12 mouse cellular contexts compared by ENCODE assay signal in the genomic region with DNA sequence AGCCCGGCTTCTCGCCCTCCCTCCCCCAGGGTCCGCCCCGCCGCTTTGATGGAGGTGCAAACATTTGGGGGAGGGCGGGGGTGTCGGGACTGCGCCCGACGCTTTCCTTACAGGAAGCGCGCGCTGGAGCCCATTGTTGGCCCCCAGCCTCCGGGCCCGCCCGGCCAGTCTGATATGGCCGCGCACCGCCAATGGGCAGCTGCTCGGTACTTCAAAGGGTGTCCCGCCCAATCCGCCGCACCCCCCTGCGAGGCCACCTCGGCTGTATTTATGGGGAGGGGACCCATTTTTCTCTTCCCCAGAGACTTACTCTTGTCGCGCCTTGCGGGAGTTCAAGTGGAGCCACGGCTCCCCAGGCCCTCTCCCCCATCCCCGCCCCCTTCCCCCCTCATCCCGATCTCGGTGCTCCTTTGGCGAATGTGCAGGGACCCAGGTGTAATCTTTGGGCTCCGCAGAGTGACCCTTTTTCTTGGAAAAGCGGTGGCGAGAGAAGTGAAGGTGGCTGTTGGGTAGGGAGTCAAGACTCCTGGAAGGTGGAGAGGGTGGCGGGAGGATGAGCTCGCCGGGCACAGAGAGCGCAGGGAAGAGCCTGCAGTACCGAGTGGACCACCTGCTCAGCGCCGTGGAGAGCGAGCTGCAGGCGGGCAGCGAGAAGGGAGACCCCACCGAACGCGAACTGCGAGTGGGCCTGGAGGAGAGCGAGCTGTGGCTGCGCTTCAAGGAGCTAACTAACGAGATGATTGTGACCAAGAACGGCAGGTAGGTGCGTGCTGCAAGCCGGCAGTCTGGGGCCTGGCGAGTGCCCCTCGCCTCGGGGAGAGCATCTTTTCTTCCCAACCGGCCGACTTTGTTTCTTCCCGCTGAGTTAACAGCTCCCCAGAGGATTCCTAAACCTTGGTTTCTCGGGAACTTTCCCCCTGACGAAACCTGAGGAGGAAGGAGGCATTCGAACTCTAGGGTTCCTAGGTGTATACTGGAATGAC. TPM values are rescaled to one million over a fixed set of nuclear protein-coding genes. Genes with fewer than 3 reads are reported as not detected.
DNase-seq lines count a peak whose midpoint lies in the region; ATAC-seq and TF ChIP-seq lines count a peak whose summit lies in the region.
"Had no signal": no experiment of that assay in that cellular context is flagged by ENCODE, and none has a peak within 500 bp of the region (broad histone marks: within the 10 kb centered on the region; RNA-seq: fewer than 3 reads in every experiment).

A gene (plus strand): TSS at position 446 of the 983 bp plus-strand sequence.

- DNase-seq in heart, postnatal 36 days = no peak
- no peak for DNase-seq in ES-E14 (ENCODE audit: low read depth, low spot score)
- peak; percentile 40 for DNase-seq in hindbrain, embryonic 10.5 days (ENCODE audit: low spot score)
- no peak for DNase-seq in layer of hippocampus, postnatal 25 days (ENCODE audit: extremely low spot score in 1 of 2, low spot score in 1 of 2)
- no peak for DNase-seq in thymus, postnatal 10 days (ENCODE audit: low spot score in 2 of 2)
- DNase-seq in gastrocnemius, postnatal 25 days = no peak
- DNase-seq: kidney, adult 2 months; retina, postnatal 1 day had no signal

- no peak within 1 kb of the TSS for H3K27ac ChIP-seq in heart, embryonic 14.5 days (replicated peaks in 1 of 2; ENCODE audit: control insufficient read depth in 1 of 2, insufficient read depth in 1 of 2, low read depth in 2 of 2, low read length in 2 of 2)
- no peak within 1 kb of the TSS for H3K27ac ChIP-seq in ES-E14 (ENCODE audit: insufficient read depth, low read depth, low read length, poor library complexity, severe bottlenecking)
- H3K27ac ChIP-seq in hindbrain, embryonic 10.5 days = no peak within 1 kb of the TSS
- H3K27ac ChIP-seq in midbrain, embryonic 13.5 days = no peak within 1 kb of the TSS

- intact Hi-C loops in heart, postnatal 36 days (cut with DNase I) = no loop called here

- ATAC-seq in heart, embryonic 14.5 days (ENCODE audit: insufficient number of reproducible peaks, insufficient read depth, low FRiP score, low read depth) = no peak
- ATAC-seq in midbrain, embryonic 13.5 days = no peak

- H3K4me2 ChIP-seq in heart, embryonic 14.5 days (ENCODE audit: low read length) = peak within 1 kb of the TSS; percentile 60
- H3K4me2 ChIP-seq in midbrain, embryonic 13.5 days (replicated peaks) = peak within 1 kb of the TSS; percentile 45

- no peak within 1 kb of the TSS for H3K9ac ChIP-seq in heart, embryonic 14.5 days (ENCODE audit: low read length)
- no peak within 1 kb of the TSS for H3K9ac ChIP-seq in ES-E14 (ENCODE audit: insufficient read depth, low read depth, low read length, poor library complexity, severe bottlenecking)
- no peak within 1 kb of the TSS for H3K9ac ChIP-seq in midbrain, embryonic 13.5 days (replicated peaks)

- peaks cover 8 to 17% of the 10 kb centered on the region in 2 experiments; a peak in 3 of 4 replicates for H3K4me1 ChIP-seq in heart, embryonic 14.5 days (ENCODE audit: control insufficient read depth in 2 of 2, insufficient read depth in 2 of 2, low read length in 2 of 2)
- H3K4me1 ChIP-seq in ES-E14 (ENCODE audit: control insufficient read depth in 2 of 2, insufficient read depth in 2 of 2, low read length in 2 of 2, poor library complexity in 1 of 2) = peaks cover 0 to 15% of the 10 kb centered on the region in 2 experiments; a peak in 3 of 4 replicates
- H3K4me1 ChIP-seq in hindbrain, embryonic 10.5 days (replicated peaks) = peaks cover 40% of the 10 kb centered on the region
- H3K4me1 ChIP-seq in midbrain, embryonic 13.5 days (replicated peaks) = peaks cover 20% of the 10 kb centered on the region

- H3K9me3 ChIP-seq in heart, embryonic 14.5 days (ENCODE audit: control insufficient read depth, low read length) = no peaks in the 10 kb centered on the region
- no peaks in the 10 kb centered on the region for H3K9me3 ChIP-seq in ES-E14 (ENCODE audit: control insufficient read depth, insufficient read depth, low read depth, low read length)
- H3K9me3 ChIP-seq in hindbrain, embryonic 10.5 days = no peaks in the 10 kb centered on the region
- H3K9me3 ChIP-seq in midbrain, embryonic 13.5 days = no peaks in the 10 kb centered on the region

- peak within 1 kb of the TSS in 1 of 2 experiments; percentile 31; a peak in 3 of 4 replicates for H3K4me3 ChIP-seq in heart, embryonic 14.5 days (ENCODE audit: control insufficient read depth in 1 of 2, insufficient read depth in 1 of 2, low read depth in 1 of 2, low read length in 2 of 2)
- H3K4me3 ChIP-seq in ES-E14 (ENCODE audit: insufficient read depth in 1 of 2, low read depth in 1 of 2, low read length in 2 of 2, poor library complexity in 1 of 2, severe bottlenecking in 1 of 2) = peak within 1 kb of the TSS; percentile 54 to 62
- H3K4me3 ChIP-seq in hindbrain, embryonic 10.5 days = peak within 1 kb of the TSS; percentile 46
- H3K4me3 ChIP-seq in midbrain, embryonic 13.5 days (replicated peaks) = peak within 1 kb of the TSS; percentile 22

- no peaks in the 10 kb centered on the region for H3K36me3 ChIP-seq in heart, embryonic 14.5 days (ENCODE audit: control insufficient read depth, insufficient read depth, low read length)
- no peaks in the 10 kb centered on the region for H3K36me3 ChIP-seq in ES-E14 (ENCODE audit: control insufficient read depth, insufficient read depth, low read length, poor library complexity, severe bottlenecking)
- no peaks in the 10 kb centered on the region for H3K36me3 ChIP-seq in hindbrain, embryonic 10.5 days
- H3K36me3 ChIP-seq in midbrain, embryonic 13.5 days = no peaks in the 10 kb centered on the region

- peaks cover 98% of the 10 kb centered on the region for H3K27me3 ChIP-seq in heart, embryonic 14.5 days (ENCODE audit: control insufficient read depth, insufficient read depth, low read length)
- H3K27me3 ChIP-seq in hindbrain, embryonic 10.5 days (ENCODE audit: insufficient read depth, poor library complexity, severe bottlenecking) = peaks cover 100% of the 10 kb centered on the region
- peaks cover 100% of the 10 kb centered on the region for H3K27me3 ChIP-seq in midbrain, embryonic 13.5 days

- 1% methylated on average over 64 of the region's 65 CpGs for WGBS in heart, embryonic 14.5 days
- 1% methylated on average over 65 of the region's 65 CpGs for WGBS in hindbrain, embryonic 10.5 days
- under 1% methylated on average over 64 of the region's 65 CpGs for WGBS in midbrain, embryonic 13.5 days

- in situ Hi-C loops in ES-E14 (cut with MboI; ENCODE audit: low sequenced_read_pairs in 2 of 2, unreplicated experiment in 2 of 2) = no loop called here

TF ChIP-seq in ES-E14, 5 proteins besides CTCF, POLR2A, EP300 and RAD21:
- TF ChIP-seq ZNF384 (IDR thresholded peaks at IDR 0.05; ENCODE audit: low read depth, low read length) = no peak
- TF ChIP-seq ZC3H11A (IDR thresholded peaks at IDR 0.05; ENCODE audit: borderline replicate concordance, low read depth, low read length) = no peak
- no peak for TF ChIP-seq MAFK (IDR thresholded peaks at IDR 0.05; ENCODE audit: insufficient read depth, low read depth, low read length)
- TF ChIP-seq HCFC1 (IDR thresholded peaks at IDR 0.05; ENCODE audit: borderline replicate concordance, insufficient read depth, low read length) = no peak
- TF ChIP-seq CHD2 (IDR thresholded peaks at IDR 0.05; ENCODE audit: low read depth, low read length) = no peak

RNA-seq across cellular contexts. Expression of the gene that starts here (rescaled TPM):
- 0.28 and 0.38 TPM in 2 replicates for polyA plus RNA-seq in heart, embryonic 14.5 days (2014; fragmentation: Nextera tagmentation; extraction: Ambion mirVana)
- total RNA-seq in heart, postnatal 36 days (2021) = not detected
- 1.7 and 3.5 TPM in 2 replicates for total RNA-seq in ES-E14 (2012; rRNA removed)
- 0.54 and 1.2 TPM in 2 replicates for polyA plus RNA-seq in hindbrain, embryonic 10.5 days (2016; fragmentation: Nextera tagmentation; extraction: Ambion mirVana)
- 0.43 and 0.72 TPM in 2 replicates for polyA plus RNA-seq in midbrain, embryonic 13.5 days (2015; fragmentation: Nextera tagmentation; extraction: Ambion mirVana)
- not detected for total RNA-seq in layer of hippocampus, postnatal 25 days (2021)
- total RNA-seq in gastrocnemius, postnatal 25 days (2021) = not detected
- total RNA-seq: adrenal gland, postnatal 4 days had no signal
- polyA plus RNA-seq: kidney, adult 2 months; urinary bladder, adult 2 months had no signal
